Mouse (Mus musculus): ENCODE data around the gene Cdipt.

Cdipt gene

DNA sequence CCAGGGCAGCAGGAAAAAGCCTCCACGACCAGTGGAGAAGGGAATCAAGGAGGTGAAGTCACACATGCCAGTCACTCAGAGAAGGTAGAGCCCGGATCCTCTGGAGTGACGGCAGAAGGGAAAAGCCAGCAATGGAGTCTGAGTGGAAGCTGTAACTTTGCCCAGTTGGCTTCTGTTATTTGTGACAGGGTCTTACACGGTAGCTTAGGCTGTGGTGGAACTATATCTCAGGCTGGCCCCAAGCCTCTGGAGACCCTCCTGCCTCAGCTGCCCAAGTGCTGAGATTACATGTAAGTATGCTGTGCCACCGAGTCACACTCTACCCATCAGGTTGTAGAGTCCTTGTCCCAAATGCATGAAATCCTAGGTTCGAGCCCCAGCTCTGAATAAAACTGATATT, 37.7 kb downstream of the Cdipt start:
- DNase-seq (ENCODE audit: low spot score): no peak

DNA sequence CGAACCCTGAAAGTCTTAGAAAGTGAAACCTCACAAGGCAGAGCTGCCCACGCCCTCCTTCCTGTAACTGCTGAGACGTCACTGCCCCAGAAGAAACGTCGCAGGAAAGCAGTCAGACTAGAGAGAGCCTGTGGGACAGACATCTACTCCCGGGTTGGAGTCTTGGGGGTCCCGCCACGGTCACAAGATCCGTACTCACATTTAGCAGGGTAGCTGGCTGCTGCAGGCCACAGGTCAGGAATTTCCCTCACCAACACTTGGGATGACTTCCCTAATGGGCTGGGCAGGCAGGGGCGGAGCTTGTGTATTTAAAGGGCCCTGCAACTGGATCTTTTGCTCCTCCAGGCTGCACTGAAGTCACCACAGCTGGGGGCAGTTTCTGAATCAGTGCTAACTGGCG, 38.6 kb downstream of the Cdipt start, which contains the start of gene Mvp:
Mvp (minus strand) TSS at position 302 of the 400 bp plus-strand sequence.
- peak; percentile 76 for DNase-seq (ENCODE audit: low spot score)

- DNase-seq (ENCODE audit: low spot score): no peak
Measured at GRCm38 (mm10) chr7:127014993-127015392, 39.3 kb downstream of the Cdipt start.

- DNase-seq (ENCODE audit: low spot score): peak; percentile 44
Measured at GRCm38 (mm10) chr7:127016081-127016480, 40.4 kb downstream of the Cdipt start.

GRCm38 (mm10) chr7:127016481-127016485, 40.6 kb downstream of the Cdipt start, which contains the start of gene Pagr1b:
Gene Pagr1b, minus strand, starts transcription at chr7:127016484.
- no peak for DNase-seq (ENCODE audit: low spot score)

DNA sequence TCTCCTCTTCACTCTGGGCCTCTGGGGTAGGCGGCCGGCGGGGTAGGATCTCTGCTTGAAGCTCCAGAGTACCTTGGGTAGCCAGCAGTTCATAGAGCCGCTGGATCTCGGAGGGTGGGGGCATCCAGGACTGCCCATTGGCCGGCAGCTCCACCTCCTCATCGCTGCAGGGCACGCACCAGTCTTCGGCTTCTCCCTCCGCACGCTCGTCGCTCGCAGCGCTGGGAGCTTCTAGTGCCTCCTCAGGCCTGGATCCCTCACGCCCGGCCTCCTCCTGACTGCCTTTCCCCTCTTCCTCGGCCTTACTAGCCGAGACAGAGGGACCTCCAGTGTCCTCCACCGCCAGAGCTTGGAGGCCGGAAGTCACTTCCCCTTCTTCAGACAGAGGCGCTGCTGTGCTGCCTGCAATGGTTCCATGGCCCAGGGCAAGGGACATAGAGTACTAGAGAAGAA, 40.8 kb downstream of the Cdipt start:
- DNase-seq (ENCODE audit: low spot score): no peak

GRCm38 (mm10) chr7:127016971-127017949, 41.5 kb downstream of the Cdipt start, which contains the start of gene Pagr1a:
Gene Pagr1a, minus strand, starts transcription at chr7:127017352.
- peak; percentile 98 for DNase-seq (ENCODE audit: low spot score)

DNA sequence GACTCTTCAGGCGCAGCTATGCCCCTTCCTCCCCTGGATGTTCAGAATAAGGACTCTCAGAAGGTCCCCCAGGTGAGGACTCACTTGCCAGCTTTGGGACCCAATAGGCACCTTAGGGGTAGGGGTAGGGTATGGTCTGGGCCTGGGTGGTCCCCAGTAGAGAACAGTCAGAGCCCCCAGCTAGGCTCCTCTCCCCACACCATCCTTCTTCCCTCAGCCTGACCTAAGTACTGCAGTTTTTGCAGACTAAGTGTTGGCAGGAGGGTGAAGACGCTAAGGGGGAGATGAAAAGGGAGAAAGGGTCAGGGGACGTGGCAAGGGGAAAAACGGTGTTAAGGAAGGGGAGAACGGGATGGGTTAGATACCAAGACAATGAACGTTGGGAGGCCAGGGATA, 42.2 kb downstream of the Cdipt start:
- no peak for DNase-seq (ENCODE audit: low spot score)

GRCm38 (mm10) chr7:127018416-127019305, 42.9 kb downstream of the Cdipt start:
- DNase-seq (ENCODE audit: low spot score): no peak

GRCm38 (mm10) chr7:127019306-127019960, 43.7 kb downstream of the Cdipt start:
- DNase-seq (ENCODE audit: low spot score): no peak

- DNase-seq (ENCODE audit: low spot score): no peak
Measured at GRCm38 (mm10) chr7:127020031-127020430, 44.3 kb downstream of the Cdipt start.

GRCm38 (mm10) chr7:127020491-127020890, 44.8 kb downstream of the Cdipt start:
- DNase-seq (ENCODE audit: low spot score): no peak

GRCm38 (mm10) chr7:127020901-127021562, 45.3 kb downstream of the Cdipt start, which contains the start of the genes Gm42742 and Prrt2:
Gene Gm42742, minus strand, starts transcription at chr7:127021097.
Gene Prrt2, minus strand, starts transcription at chr7:127021211.
- DNase-seq (ENCODE audit: low spot score): no peak

DNA sequence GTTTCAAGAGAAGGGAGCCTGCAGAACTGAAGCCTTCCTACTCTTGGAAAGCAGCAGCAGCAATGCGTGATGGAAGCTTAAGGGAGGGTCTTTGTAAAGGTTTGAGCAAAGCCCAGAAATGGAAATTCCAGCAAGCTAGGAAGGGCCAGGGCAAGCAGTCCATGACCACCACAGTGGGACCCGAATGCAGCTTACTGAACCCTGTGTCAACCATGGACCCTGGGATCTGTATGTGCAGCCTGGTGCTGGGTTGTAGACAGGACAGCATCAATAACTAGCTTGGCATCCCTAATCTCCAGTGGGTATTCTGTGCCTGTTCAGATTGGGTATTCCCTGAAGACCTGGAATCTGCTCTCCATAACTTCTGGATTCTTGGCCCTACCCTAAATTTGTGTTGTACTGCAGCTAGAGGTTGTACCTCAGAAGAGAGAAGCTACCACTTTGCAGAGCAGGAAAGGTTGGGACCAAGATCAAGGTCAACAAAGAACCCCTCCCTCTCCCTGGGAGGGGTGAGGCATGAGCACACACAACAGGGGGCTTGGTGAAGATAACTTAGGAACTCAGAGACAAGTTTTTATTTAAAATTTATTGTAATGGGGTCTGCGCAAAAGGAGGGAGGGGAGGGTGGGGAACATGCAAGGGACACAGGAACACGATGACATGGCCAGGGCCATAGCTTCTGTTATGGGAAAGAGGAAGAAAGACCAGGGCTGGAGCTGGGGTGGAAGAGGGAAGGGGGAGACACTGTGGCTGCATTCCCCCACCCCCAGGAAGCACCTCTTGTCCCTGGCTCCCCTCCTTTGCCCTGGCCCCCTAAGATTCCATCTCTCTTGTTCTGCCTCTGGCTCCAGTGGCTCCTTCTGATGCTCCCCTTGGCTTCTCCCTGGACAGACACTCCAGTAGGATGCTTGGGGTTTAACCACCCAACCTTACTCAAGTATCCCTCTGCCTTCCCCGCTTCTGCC, 46.1 kb downstream of the Cdipt start:
- no peak for DNase-seq (ENCODE audit: low spot score)

DNA sequence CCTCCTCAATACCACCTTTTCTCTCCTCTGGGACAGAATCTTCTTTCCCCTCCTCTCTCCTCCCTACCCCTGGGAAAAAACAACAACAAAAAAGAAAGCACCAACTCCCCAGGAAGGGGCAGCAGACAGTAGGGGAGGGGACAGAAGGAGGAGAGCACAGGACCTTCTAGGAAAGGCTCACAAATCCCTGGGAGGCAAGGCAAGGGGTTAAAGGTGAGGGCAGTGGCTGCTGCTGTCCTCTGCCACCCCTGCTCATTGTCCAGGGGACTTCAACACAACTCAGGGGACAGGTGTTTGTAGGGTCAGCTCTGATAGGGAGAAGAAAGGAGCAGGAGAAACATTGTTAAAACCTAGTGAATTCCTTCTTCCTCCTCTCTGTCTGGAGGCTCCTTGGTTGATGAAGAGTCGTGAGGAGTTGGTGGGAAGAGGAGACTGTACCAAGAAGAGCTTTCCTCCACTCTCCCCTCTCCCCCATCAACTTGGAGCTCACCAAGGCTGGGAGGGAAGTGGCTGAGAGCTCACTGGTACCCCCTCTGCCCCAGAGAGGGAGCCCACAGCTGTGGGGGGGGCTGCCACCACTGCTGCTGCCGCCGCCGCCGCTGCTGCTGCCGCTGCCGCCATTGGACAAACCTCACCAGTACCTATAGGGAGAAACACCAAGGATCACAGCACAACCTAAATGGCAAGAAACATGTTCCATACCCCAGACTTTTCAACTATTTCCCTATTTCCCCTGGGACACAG, 47.0 kb downstream of the Cdipt start:
- no peak for DNase-seq (ENCODE audit: low spot score)

DNA sequence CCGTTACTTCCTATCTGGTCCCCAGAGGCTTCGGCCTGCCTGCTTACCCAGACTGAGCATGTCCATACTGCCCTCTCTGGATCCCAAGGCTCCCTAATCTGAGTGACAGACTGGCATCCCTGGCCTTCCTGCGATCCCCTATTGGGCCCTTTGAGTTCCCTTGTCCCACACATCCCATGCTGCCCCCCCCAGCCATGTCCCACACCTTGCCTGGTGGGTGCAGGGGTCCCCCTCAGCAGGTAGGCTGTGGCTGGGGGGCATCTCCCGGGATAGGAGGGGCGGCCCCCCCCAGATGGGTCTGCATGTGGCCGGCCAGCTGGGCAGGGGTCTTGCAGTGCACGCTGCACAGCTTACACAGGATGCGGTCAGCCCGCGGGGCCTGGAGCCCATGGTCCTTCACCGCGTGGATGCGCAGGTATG, 47.6 kb downstream of the Cdipt start:
- no peak for DNase-seq (ENCODE audit: low spot score)

- no peak for DNase-seq (ENCODE audit: low spot score)
Measured at GRCm38 (mm10) chr7:127023896-127024690, 48.4 kb downstream of the Cdipt start.

DNA sequence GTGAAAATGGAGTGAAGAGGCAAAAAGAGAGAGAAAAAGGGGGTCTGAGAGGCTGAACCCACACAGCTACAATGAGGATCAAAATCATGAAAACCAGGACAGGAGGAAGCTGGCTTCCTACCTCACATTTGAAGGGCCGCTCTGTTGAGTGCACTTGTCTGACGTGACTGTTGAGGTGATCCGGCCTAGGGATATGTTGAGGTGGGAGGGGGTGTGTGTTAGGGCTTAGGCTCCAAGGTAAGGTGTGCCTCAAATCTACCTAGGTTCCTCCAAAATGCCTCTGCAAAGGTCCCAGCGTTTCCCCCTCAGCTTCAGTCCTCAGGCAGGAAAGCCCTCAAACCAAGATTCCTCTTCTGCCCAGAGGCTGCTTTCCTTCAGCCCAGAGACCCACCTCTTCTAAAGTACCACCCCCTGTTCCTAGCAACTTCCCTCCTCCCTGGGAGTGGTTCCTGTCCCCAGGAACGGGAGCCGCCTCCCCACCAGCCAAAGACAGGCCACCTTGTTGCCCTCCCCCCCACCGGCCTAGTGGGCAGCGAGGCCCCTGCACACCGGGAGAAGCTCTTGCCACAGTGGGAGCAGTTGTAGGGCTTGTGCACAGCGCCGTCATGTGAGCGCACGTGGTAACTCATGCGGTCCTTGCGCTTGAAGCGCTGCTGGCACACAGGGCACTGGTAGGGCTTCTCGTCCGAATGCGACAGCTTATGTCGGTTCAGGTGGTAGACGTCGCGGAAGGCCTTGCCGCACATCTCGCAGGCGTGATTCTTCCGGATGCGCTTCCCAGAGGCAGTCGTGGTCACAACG, 49.2 kb downstream of the Cdipt start:
- DNase-seq (ENCODE audit: low spot score): peak; percentile 75

Measured in adipocyte (in vitro differentiated cells).